Mouse (Mus musculus): ENCODE results near the gene Elane. TPM values are rescaled to one million over a fixed set of nuclear protein-coding genes. Genes with fewer than 3 reads are reported as not detected.
"Not testable (repeated sequence)": the region's sequence is repeated elsewhere in the genome, so short reads cannot be mapped to it uniquely, and the experiment has no call there.

Gene Elane
- polyA plus RNA-seq, 1 experiment, result not detected

GRCm38 (mm10) chr10:79874290-79874862, 11.7 kb upstream of the Elane start, which contains the start of the genes Prtn3 and Plppr3:
TSS of gene Prtn3 (plus strand) at chr10:79874476.
TSS of gene Plppr3 (minus strand) at chr10:79874634.
- H3K27ac ChIP-seq (ENCODE audit: insufficient read depth, low read length), result peak within 1 kb of the TSS; percentile 55
- no peak for TF ChIP-seq POLR2A (IDR thresholded peaks at IDR 0.05; ENCODE audit: extremely low read depth, insufficient read depth, low read length)
- no peak for TF ChIP-seq CTCF (IDR thresholded peaks at IDR 0.05; ENCODE audit: extremely low read depth, insufficient read depth, low read length)
- no peaks in the 10 kb centered on the region for H3K4me1 ChIP-seq (ENCODE audit: control insufficient read depth, insufficient read depth, low read length)
- peak within 1 kb of the TSS; percentile 86 for H3K4me3 ChIP-seq (ENCODE audit: insufficient read depth, low read length)

GRCm38 (mm10) chr10:79877174-79877573, 8.9 kb upstream of the Elane start:
- Histone ChIP-seq H3K4me3 (ENCODE audit: insufficient read depth, low read length) (no peak overlapping the region), H3K4me1 (ENCODE audit: control insufficient read depth, insufficient read depth, low read length) (no peaks in the 10 kb centered on the region), H3K27ac (ENCODE audit: insufficient read depth, low read length) (no peak overlapping the region)
- TF ChIP-seq POLR2A (IDR thresholded peaks at IDR 0.05; ENCODE audit: extremely low read depth, insufficient read depth, low read length), result no peak
- TF ChIP-seq CTCF (IDR thresholded peaks at IDR 0.05; ENCODE audit: extremely low read depth, insufficient read depth, low read length), result no peak

GRCm38 (mm10) chr10:79877757-79878156, 8.3 kb upstream of the Elane start:
- Histone ChIP-seq H3K27ac (ENCODE audit: insufficient read depth, low read length) (no peak overlapping the region), H3K4me1 (ENCODE audit: control insufficient read depth, insufficient read depth, low read length) (no peaks in the 10 kb centered on the region), H3K4me3 (ENCODE audit: insufficient read depth, low read length) (no peak overlapping the region)
- TF ChIP-seq CTCF (IDR thresholded peaks at IDR 0.05; ENCODE audit: extremely low read depth, insufficient read depth, low read length) (no peak), POLR2A (IDR thresholded peaks at IDR 0.05; ENCODE audit: extremely low read depth, insufficient read depth, low read length) (no peak)

GRCm38 (mm10) chr10:79879527-79879926, 6.5 kb upstream of the Elane start:
- TF ChIP-seq CTCF (IDR thresholded peaks at IDR 0.05; ENCODE audit: extremely low read depth, insufficient read depth, low read length) (no peak), POLR2A (IDR thresholded peaks at IDR 0.05; ENCODE audit: extremely low read depth, insufficient read depth, low read length) (no peak)
- H3K4me3 ChIP-seq (ENCODE audit: insufficient read depth, low read length), result no peak overlapping the region
- no peaks in the 10 kb centered on the region for H3K4me1 ChIP-seq (ENCODE audit: control insufficient read depth, insufficient read depth, low read length)
- no peak overlapping the region for H3K27ac ChIP-seq (ENCODE audit: insufficient read depth, low read length)

GRCm38 (mm10) chr10:79880721-79881120, 5.3 kb upstream of the Elane start:
- Histone ChIP-seq H3K4me1 (ENCODE audit: control insufficient read depth, insufficient read depth, low read length) (no peaks in the 10 kb centered on the region), H3K27ac (ENCODE audit: insufficient read depth, low read length) (no peak overlapping the region), H3K4me3 (ENCODE audit: insufficient read depth, low read length) (no peak overlapping the region)
- TF ChIP-seq POLR2A (IDR thresholded peaks at IDR 0.05; ENCODE audit: extremely low read depth, insufficient read depth, low read length) (no peak), CTCF (IDR thresholded peaks at IDR 0.05; ENCODE audit: extremely low read depth, insufficient read depth, low read length) (no peak)

GRCm38 (mm10) chr10:79881981-79882380, 4.1 kb upstream of the Elane start:
- TF ChIP-seq CTCF (IDR thresholded peaks at IDR 0.05; ENCODE audit: extremely low read depth, insufficient read depth, low read length) (no peak), POLR2A (IDR thresholded peaks at IDR 0.05; ENCODE audit: extremely low read depth, insufficient read depth, low read length) (no peak)
- Histone ChIP-seq H3K27ac (ENCODE audit: insufficient read depth, low read length) (no peak overlapping the region), H3K4me3 (ENCODE audit: insufficient read depth, low read length) (no peak overlapping the region), H3K4me1 (ENCODE audit: control insufficient read depth, insufficient read depth, low read length) (no peaks in the 10 kb centered on the region)

- no peak overlapping the region for H3K27ac ChIP-seq (ENCODE audit: insufficient read depth, low read length)
- no peak overlapping the region for H3K4me3 ChIP-seq (ENCODE audit: insufficient read depth, low read length)
- TF ChIP-seq POLR2A (IDR thresholded peaks at IDR 0.05; ENCODE audit: extremely low read depth, insufficient read depth, low read length) (no peak), CTCF (IDR thresholded peaks at IDR 0.05; ENCODE audit: extremely low read depth, insufficient read depth, low read length) (peak; percentile 85)
- no peaks in the 10 kb centered on the region for H3K4me1 ChIP-seq (ENCODE audit: control insufficient read depth, insufficient read depth, low read length)
These were observed 2.6 kb upstream of the Elane start for GRCm38 (mm10) chr10:79883297-79884084.

GRCm38 (mm10) chr10:79884446-79884845, 1.6 kb upstream of the Elane start:
- H3K4me3 ChIP-seq (ENCODE audit: insufficient read depth, low read length), result no peak overlapping the region
- H3K27ac ChIP-seq (ENCODE audit: insufficient read depth, low read length), result no peak overlapping the region
- H3K4me1 ChIP-seq (ENCODE audit: control insufficient read depth, insufficient read depth, low read length), result no peaks in the 10 kb centered on the region
- TF ChIP-seq POLR2A (IDR thresholded peaks at IDR 0.05; ENCODE audit: extremely low read depth, insufficient read depth, low read length) (no peak), CTCF (IDR thresholded peaks at IDR 0.05; ENCODE audit: extremely low read depth, insufficient read depth, low read length) (no peak)

- H3K4me1 ChIP-seq (ENCODE audit: control insufficient read depth, insufficient read depth, low read length); H3K4me3 ChIP-seq (ENCODE audit: insufficient read depth, low read length); H3K27ac ChIP-seq (ENCODE audit: insufficient read depth, low read length): not testable (repeated sequence)
These were observed 1.1 kb upstream of the Elane start for GRCm38 (mm10) chr10:79884938-79885337.

- TF ChIP-seq POLR2A (IDR thresholded peaks at IDR 0.05; ENCODE audit: extremely low read depth, insufficient read depth, low read length) (no peak), CTCF (IDR thresholded peaks at IDR 0.05; ENCODE audit: extremely low read depth, insufficient read depth, low read length) (no peak)
- no peak overlapping the region for H3K27ac ChIP-seq (ENCODE audit: insufficient read depth, low read length)
- H3K4me3 ChIP-seq (ENCODE audit: insufficient read depth, low read length), result no peak overlapping the region
- H3K4me1 ChIP-seq (ENCODE audit: control insufficient read depth, insufficient read depth, low read length), result no peaks in the 10 kb centered on the region
These were observed 564 bp downstream of the Elane start for GRCm38 (mm10) chr10:79886611-79887010.
